Mouse (Mus musculus) liver, embryonic 14.5 days (tissue): Measurements from ENCODE around the gene Ugt1a7c. TPM values are rescaled to one million over a fixed set of nuclear protein-coding genes. Genes with fewer than 3 reads are reported as not detected.

Experiments used
- ATAC-seq: fragments of 200-750 bp; cut with Nextera tagmentation; 2 replicates; pipeline ENCODE4 v1.8.0; 2017; ENCODE audit warnings: moderate number of reproducible peaks, mild to moderate bottlenecking, moderate library complexity; ENCODE audit not compliant: insufficient read depth
- DNase-seq, 3 experiments: peaks; one replicate each; pipeline ENCODE4 v3.0.0-alpha.2; 2012 to 2013; ENCODE audit warnings: low read depth in 3 of 3, low spot score in 3 of 3
- H3K27ac ChIP-seq: fragments of 300-500 bp; sonication (generic); 2 replicates; pipeline ENCODE4 v1.5.1; 2014; ENCODE audit warnings: moderate library complexity, mild to moderate bottlenecking, control low read depth, inconsistent platforms
- H3K27me3 ChIP-seq: fragments of 300-500 bp; sonication (generic); 2 replicates; pipeline ENCODE4 v1.6.1; 2014; ENCODE audit warnings: mild to moderate bottlenecking, low read length, moderate library complexity; ENCODE audit not compliant: control insufficient read depth, insufficient read depth
- H3K36me3 ChIP-seq: fragments of 300-500 bp; sonication (generic); replicated peaks from 2 replicates; pipeline ENCODE4 v1.6.1; 2014; ENCODE audit warnings: low read depth; ENCODE audit not compliant: control insufficient read depth, insufficient read depth
- H3K4me1 ChIP-seq, 2 experiments: fragments of 200-500 bp in 1 of 2; fragments of 300-500 bp in 1 of 2; sonication (generic) in 1 of 2; replicated peaks; 2 replicates each; pipeline ENCODE4 v1.6.1; 2012 to 2014; ENCODE audit warnings: antibody characterized with exemption in 1 of 2, inconsistent platforms in 1 of 2, low read length in 1 of 2; ENCODE audit not compliant: control insufficient read depth in 2 of 2, insufficient read depth in 2 of 2
- H3K4me2 ChIP-seq: fragments of 300-500 bp; sonication (generic); 2 replicates; pipeline ENCODE4 v1.6.1; 2014; ENCODE audit warnings: low read depth, mild to moderate bottlenecking, control low read depth, moderate library complexity
- H3K4me3 ChIP-seq, 2 experiments: fragments of 200-500 bp in 1 of 2; fragments of 300-500 bp in 1 of 2; sonication (generic) in 1 of 2; 2 replicates each; pipeline ENCODE4 v1.5.1; 2012 to 2014; ENCODE audit warnings: low read depth in 2 of 2, low read length in 2 of 2, mild to moderate bottlenecking in 2 of 2, control low read depth in 1 of 2, inconsistent platforms in 1 of 2, moderate library complexity in 1 of 2; ENCODE audit not compliant: insufficient read depth in 1 of 2
- H3K9ac ChIP-seq: fragments of 300-500 bp; sonication (generic); replicated peaks from 2 replicates; pipeline ENCODE4 v1.6.1; 2014; ENCODE audit warnings: mild to moderate bottlenecking, control low read depth, moderate library complexity
- H3K9me3 ChIP-seq: fragments of 300-500 bp; sonication (generic); 2 replicates; pipeline ENCODE4 v1.6.1; 2016; ENCODE audit warnings: low read length, mixed read lengths; ENCODE audit not compliant: control insufficient read depth
- CTCF ChIP-seq: IDR thresholded peaks from 2 replicates; pipeline ENCODE4 v1.5.1; 2016; ENCODE audit warnings: antibody characterized with exemption, low read depth, control low read depth
- EP300 ChIP-seq: IDR thresholded peaks from 2 replicates; pipeline ENCODE4 v1.6.1; 2016; ENCODE audit warnings: antibody characterized with exemption, low read depth
- WGBS: fragments of 180-500 bp; shearing (Covaris S2); extraction: QIAGEN DNeasy Blood & Tissue Kit; methylation state at CpG from one replicate; pipeline ENCODE4 v1.1.7; 2014; ENCODE audit not compliant: insufficient replicate concordance; 5-methylcytosine and 5-hydroxymethylcytosine counted together
- polyA plus RNA-seq, 2 experiments: library from polyadenylated mRNA; depleted of rRNA in 1 of 2; stranded (reverse) in 1 of 2; unstranded in 1 of 2; fragments of >200 nt; fragmentation: Nextera tagmentation in 1 of 2; extraction: Ambion mirVana in 1 of 2; gene quantifications; 2 replicates each; pipeline versions ENCODE4 v1.2.1 to v1.2.3; 2012 to 2014

Ugt1a7c gene
- polyA plus RNA-seq, 2 experiments = 1.1 to 1.8 TPM

GRCm38 (mm10) chr1:88268070-88268469, 173.2 kb downstream of the Ugt1a7c start:
- Histone ChIP-seq H3K9me3 (no peaks in the 10 kb centered on the region), H3K4me1 (no peaks in the 10 kb centered on the region), H3K4me3 (no peak overlapping the region), H3K4me2 (no peak overlapping the region), H3K9ac (no peak overlapping the region), H3K27ac (no peak overlapping the region), H3K36me3 (peaks cover 91% of the 10 kb centered on the region), H3K27me3 (no peaks in the 10 kb centered on the region)
- ATAC-seq = no peak
- DNase-seq = no peak
- no peak for TF ChIP-seq EP300
- TF ChIP-seq CTCF = no peak
- 74% methylated on average over 6 of the region's 6 CpGs for WGBS

Other genes starting within 250 kb of the Ugt1a7c start
- gene Dgkd, start 241.8 kb upstream of the Ugt1a7c start, polyA plus RNA-seq (2012; rRNA removed) = 6.9 and 8.0 TPM in 2 replicates
- 8.1 and 10.2 TPM in 2 replicates for gene Dgkd, start 241.8 kb upstream of the Ugt1a7c start, polyA plus RNA-seq (2014; fragmentation: Nextera tagmentation; extraction: Ambion mirVana)
- gene Usp40, start 86.5 kb upstream of the Ugt1a7c start, polyA plus RNA-seq (2012; rRNA removed) = 4.0 and 4.9 TPM in 2 replicates
- 4.5 and 5.3 TPM in 2 replicates for gene Usp40, start 86.5 kb upstream of the Ugt1a7c start, polyA plus RNA-seq (2014; fragmentation: Nextera tagmentation; extraction: Ambion mirVana)
- gene Ugt1a10, start 39.7 kb upstream of the Ugt1a7c start, polyA plus RNA-seq (2012; rRNA removed) = not detected in 2 replicates
- gene Ugt1a10, start 39.7 kb upstream of the Ugt1a7c start, polyA plus RNA-seq (2014; fragmentation: Nextera tagmentation; extraction: Ambion mirVana) = not detected in 2 replicates
- gene Ugt1a9, start 24.3 kb upstream of the Ugt1a7c start, polyA plus RNA-seq (2012; rRNA removed) = 0.06 and 0.21 TPM in 2 replicates
- gene Ugt1a9, start 24.3 kb upstream of the Ugt1a7c start, polyA plus RNA-seq (2014; fragmentation: Nextera tagmentation; extraction: Ambion mirVana) = 0.24 and 0.34 TPM in 2 replicates
- gene Ugt1a8, start 7.2 kb upstream of the Ugt1a7c start, polyA plus RNA-seq (2012; rRNA removed) = not detected in 2 replicates
- not detected in 2 replicates for gene Ugt1a8, start 7.2 kb upstream of the Ugt1a7c start, polyA plus RNA-seq (2014; fragmentation: Nextera tagmentation; extraction: Ambion mirVana)
- gene Ugt1a6b, start 8.2 kb downstream of the Ugt1a7c start, polyA plus RNA-seq (2012; rRNA removed) = 2.3 and 3.1 TPM in 2 replicates
- gene Ugt1a6b, start 8.2 kb downstream of the Ugt1a7c start, polyA plus RNA-seq (2014; fragmentation: Nextera tagmentation; extraction: Ambion mirVana) = 4.8 and 5.1 TPM in 2 replicates
- 3.5 and 3.6 TPM in 2 replicates for gene Ugt1a6a, start 39.7 kb downstream of the Ugt1a7c start, polyA plus RNA-seq (2012; rRNA removed)
- gene Ugt1a6a, start 39.7 kb downstream of the Ugt1a7c start, polyA plus RNA-seq (2014; fragmentation: Nextera tagmentation; extraction: Ambion mirVana) = 7.1 and 8.2 TPM in 2 replicates
- gene Ugt1a5, start 71.0 kb downstream of the Ugt1a7c start, polyA plus RNA-seq (2012; rRNA removed) = 0.11 and 0.15 TPM in 2 replicates
- not detected in 2 replicates for gene Ugt1a5, start 71.0 kb downstream of the Ugt1a7c start, polyA plus RNA-seq (2014; fragmentation: Nextera tagmentation; extraction: Ambion mirVana)
- 0.02 and 0.03 TPM in 2 replicates for gene Ugt1a2, start 105.5 kb downstream of the Ugt1a7c start, polyA plus RNA-seq (2012; rRNA removed)
- gene Ugt1a2, start 105.5 kb downstream of the Ugt1a7c start, polyA plus RNA-seq (2014; fragmentation: Nextera tagmentation; extraction: Ambion mirVana) = not detected in 2 replicates
- gene Dnajb3, start 110.7 kb downstream of the Ugt1a7c start, polyA plus RNA-seq (2012; rRNA removed) = 5.5 and 7.9 TPM in 2 replicates
- gene Dnajb3, start 110.7 kb downstream of the Ugt1a7c start, polyA plus RNA-seq (2014; fragmentation: Nextera tagmentation; extraction: Ambion mirVana) = 9.4 and 10.8 TPM in 2 replicates
- gene Ugt1a1, start 116.9 kb downstream of the Ugt1a7c start, polyA plus RNA-seq (2012; rRNA removed) = 0.17 and 0.22 TPM in 2 replicates
- gene Ugt1a1, start 116.9 kb downstream of the Ugt1a7c start, polyA plus RNA-seq (2014; fragmentation: Nextera tagmentation; extraction: Ambion mirVana) = not detected in 2 replicates
- gene Mroh2a, start 131.9 kb downstream of the Ugt1a7c start, polyA plus RNA-seq (2012; rRNA removed) = under 0.01 and 0.01 TPM in 2 replicates
- 0.38 and 0.81 TPM in 2 replicates for gene Mroh2a, start 131.9 kb downstream of the Ugt1a7c start, polyA plus RNA-seq (2014; fragmentation: Nextera tagmentation; extraction: Ambion mirVana)
- gene Hjurp, start 182.6 kb downstream of the Ugt1a7c start, polyA plus RNA-seq (2012; rRNA removed) = 51.9 and 61.0 TPM in 2 replicates
- gene Hjurp, start 182.6 kb downstream of the Ugt1a7c start, polyA plus RNA-seq (2014; fragmentation: Nextera tagmentation; extraction: Ambion mirVana) = 38.0 and 42.9 TPM in 2 replicates
- not detected in 2 replicates for gene Trpm8, start 182.6 kb downstream of the Ugt1a7c start, polyA plus RNA-seq (2012; rRNA removed)
- gene Trpm8, start 182.6 kb downstream of the Ugt1a7c start, polyA plus RNA-seq (2014; fragmentation: Nextera tagmentation; extraction: Ambion mirVana) = not detected in 2 replicates